Mouse (Mus musculus) macrophage (primary cell): ENCODE results near the gene Spata6. TPM values are rescaled to one million over a fixed set of nuclear protein-coding genes. Genes with fewer than 3 reads are reported as not detected.
A peak's percentile ranks its signal among the peaks of the same experiment; 100 is the strongest.

Experiments
- H3K27ac ChIP-seq: fragments of 350-480 bp; formaldehyde crosslinking; 2 replicates; pipeline ENCODE4 v1.9.0; 2021
- H3K36me3 ChIP-seq: fragments of 350-480 bp; formaldehyde crosslinking; 2 replicates; pipeline ENCODE4 v1.9.0; 2021; ENCODE audit errors: inconsistent target
- H3K4me3 ChIP-seq: fragments of 350-480 bp; formaldehyde crosslinking; 2 replicates; pipeline ENCODE4 v1.9.0; 2021; ENCODE audit errors: inconsistent target
- H3K79me2 ChIP-seq: fragments of 350-480 bp; formaldehyde crosslinking; 2 replicates; pipeline ENCODE4 v1.9.0; 2021; ENCODE audit errors: inconsistent target
- WGBS: methylation state at CpG from one replicate; pipeline ENCODE4 v1.1.7; 2026; ENCODE audit warnings: inconsistent platforms; ENCODE audit not compliant: missing documents; 5-methylcytosine and 5-hydroxymethylcytosine counted together
- polyA plus RNA-seq: library from polyadenylated mRNA; stranded (reverse); fragments of 250-400 nt; gene quantifications from 3 replicates; pipeline ENCODE4 v1.2.4, GENCODE M21; 2018; ENCODE audit warnings: inconsistent platforms

Spata6 gene
- polyA plus RNA-seq, 1 experiment from 2014 or later: 31.8 TPM

DNA sequence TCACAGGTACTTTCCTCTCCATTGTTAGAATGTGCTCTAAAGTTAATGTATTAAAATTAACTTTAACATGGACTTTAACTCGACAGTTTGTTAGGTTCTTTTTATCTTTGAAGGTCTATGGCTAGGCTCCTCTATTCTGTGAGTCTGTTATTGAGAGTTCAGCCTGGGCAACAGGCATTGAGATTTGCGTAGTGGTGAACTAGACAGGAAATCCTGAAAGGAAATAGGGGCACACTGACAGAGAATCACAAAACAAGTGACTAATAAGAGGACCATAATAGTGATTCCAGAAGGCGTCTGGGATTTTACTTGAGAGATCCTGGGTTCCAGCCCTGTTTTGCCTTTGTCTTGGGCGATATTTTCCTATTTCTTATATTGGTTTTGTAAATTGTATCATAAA, 488 bp upstream of the Spata6 start:
- 9% methylated on average over 4 of the region's 4 CpGs for WGBS
- Histone ChIP-seq H3K36me3 (no peaks in the 10 kb centered on the region), H3K79me2 (peaks cover 27% of the 10 kb centered on the region), H3K4me3 (peak overlapping the region; percentile 18; the same call in 1 of the 2 replicates), H3K27ac (peak overlapping the region; percentile 48)

DNA sequence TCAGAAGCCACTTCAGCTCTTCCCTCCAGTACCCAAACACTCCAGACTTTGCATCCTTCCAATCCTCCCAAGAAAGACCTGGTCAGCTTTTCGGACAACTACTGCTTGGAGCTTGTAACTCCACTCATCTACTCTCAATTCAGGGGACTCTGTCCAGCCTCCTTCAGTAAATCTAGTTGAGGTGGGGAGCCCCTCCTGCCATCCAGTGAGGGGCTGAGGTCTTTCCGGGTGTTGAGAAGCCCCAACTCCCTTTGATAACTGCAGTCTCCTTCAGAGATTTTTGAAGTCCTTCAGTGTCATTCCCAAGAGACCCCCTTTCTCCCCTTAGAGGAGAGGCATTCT, 849 bp downstream of the Spata6 start:
- Histone ChIP-seq H3K4me3 (peak overlapping the region; percentile 56), H3K27ac (peak overlapping the region; percentile 78), H3K79me2 (peaks cover 40% of the 10 kb centered on the region), H3K36me3 (no peaks in the 10 kb centered on the region)
- 16% methylated on average over 2 of the region's 2 CpGs for WGBS

DNA sequence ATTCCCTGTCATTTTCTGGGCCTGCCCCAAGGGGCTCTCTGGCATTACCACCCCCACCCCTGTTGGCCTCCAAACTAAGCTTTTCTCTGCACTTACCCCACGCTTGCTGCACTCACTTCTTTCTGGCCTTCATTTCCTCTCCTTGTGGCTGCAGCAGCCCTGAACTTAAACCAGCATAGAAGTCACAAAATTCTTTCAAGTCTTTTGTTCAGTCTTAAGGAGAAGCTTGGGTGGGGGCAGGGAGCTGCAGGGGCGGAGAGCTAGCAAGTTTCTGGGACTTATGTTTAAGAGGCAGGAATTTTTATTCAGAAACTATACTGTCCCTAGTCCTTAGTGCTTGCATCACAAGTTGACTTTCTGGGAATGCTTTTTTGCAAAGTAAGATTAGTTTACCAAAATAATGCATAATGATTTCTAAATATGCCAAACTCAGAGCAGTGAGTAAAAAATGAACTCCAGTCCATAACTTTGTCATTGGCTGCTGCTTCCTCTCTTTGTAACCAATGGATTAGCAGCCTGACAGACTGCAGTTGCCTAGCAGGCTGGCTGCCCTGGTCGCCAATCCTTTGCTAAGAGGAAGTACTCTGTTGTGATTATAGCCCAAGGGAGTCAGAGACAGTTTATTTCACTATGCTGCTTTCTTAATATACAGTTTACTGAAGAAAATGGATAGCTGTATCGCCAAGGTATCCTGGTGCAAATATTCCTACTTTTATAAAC, 1.5 kb downstream of the Spata6 start:
- peak overlapping the region; percentile 56 for H3K4me3 ChIP-seq
- peak overlapping the region; percentile 78 for H3K27ac ChIP-seq
- no peaks in the 10 kb centered on the region for H3K36me3 ChIP-seq
- 14% methylated on average over 4 of the region's 4 CpGs for WGBS
- H3K79me2 ChIP-seq: peaks cover 47% of the 10 kb centered on the region

DNA sequence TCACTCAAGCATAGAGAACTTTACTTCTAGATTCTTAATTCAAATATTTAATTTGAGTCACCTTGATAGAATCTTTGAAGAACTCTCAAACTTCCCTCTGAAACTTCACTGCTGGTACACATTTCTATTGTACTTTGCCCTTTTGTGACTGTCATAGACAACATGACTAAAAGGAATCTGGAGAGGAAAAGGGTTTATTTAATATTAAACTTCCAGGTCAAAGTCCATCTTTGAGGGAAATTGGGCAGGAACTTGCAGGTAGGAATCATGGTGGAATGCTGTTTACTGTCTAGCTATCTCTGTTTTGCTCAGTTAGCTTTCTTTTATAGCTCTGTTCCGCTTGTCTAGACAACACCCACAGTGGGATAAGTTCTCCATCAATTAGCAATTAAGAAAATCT, 17.8 kb downstream of the Spata6 start:
- no peaks in the 10 kb centered on the region for H3K36me3 ChIP-seq
- H3K27ac ChIP-seq: no peak overlapping the region
- no peaks in the 10 kb centered on the region; the same call in 1 of the 2 replicates for H3K79me2 ChIP-seq
- WGBS: 87% methylated on average over 1 of the region's 1 CpGs
- H3K4me3 ChIP-seq: no peak overlapping the region

DNA sequence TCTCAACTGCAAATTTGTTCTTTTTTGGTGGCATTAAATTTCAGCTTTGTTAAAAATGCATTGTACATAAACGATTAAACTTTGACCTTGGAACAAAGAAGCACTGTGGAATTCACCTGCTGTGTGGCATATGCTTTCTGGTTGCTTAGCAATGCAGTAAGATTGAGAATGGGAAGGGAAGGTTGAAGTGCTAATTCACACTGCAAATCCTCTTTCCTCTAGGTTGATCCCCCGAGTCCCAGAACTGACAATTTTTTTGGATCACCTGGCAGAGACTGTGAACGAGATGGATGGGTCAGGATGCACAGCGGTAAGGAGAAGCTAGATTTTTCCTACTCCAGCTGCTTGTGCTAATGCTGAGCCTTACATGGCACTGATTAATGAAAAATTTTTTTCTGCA, 60.7 kb downstream of the Spata6 start:
- H3K36me3 ChIP-seq: peaks cover 24% of the 10 kb centered on the region
- H3K4me3 ChIP-seq: no peak overlapping the region
- no peaks in the 10 kb centered on the region for H3K79me2 ChIP-seq
- H3K27ac ChIP-seq: no peak overlapping the region
- 95% methylated on average over 4 of the region's 4 CpGs for WGBS

DNA sequence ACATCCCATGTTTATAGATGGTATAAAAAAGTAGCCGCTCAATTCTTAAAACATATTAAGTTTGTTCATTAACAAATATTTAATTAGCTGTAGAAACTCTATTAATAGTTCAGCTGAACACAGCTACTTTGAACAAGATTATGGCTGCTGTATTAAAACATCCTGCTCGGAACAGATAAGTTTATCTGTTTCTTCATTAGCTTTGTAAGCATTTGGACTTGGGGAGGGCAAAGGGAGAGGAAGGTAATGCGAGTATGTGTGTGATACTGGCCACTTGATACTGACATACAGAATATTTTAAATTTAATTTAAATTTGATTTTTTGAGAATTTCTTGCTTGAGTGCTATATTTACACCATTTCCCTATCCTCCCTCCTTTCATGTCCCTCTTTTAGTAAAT, 80.1 kb downstream of the Spata6 start:
- no peaks in the 10 kb centered on the region for H3K79me2 ChIP-seq
- no peak overlapping the region for H3K4me3 ChIP-seq
- H3K36me3 ChIP-seq: no peaks in the 10 kb centered on the region
- 97% methylated on average over 3 of the region's 3 CpGs for WGBS
- H3K27ac ChIP-seq: no peak overlapping the region

DNA sequence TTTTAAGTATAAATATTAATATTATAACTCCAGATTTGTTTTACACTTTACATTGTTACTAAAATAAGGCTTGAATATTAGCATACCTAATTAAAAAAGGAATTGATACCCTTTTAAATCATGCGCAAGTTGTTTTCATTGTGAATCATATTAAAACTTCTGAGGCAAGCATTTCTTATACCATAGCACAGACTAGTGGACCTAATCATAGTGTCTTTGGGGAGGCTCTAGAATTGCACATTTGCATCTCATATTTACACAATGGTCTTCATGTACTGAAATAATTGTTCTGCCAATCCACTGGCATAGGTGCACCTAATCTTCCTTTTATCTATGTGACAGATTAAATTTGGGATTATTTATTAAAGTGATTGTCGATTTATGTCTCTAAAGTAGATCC, 83.4 kb downstream of the Spata6 start:
- Histone ChIP-seq H3K4me3 (no peak overlapping the region), H3K36me3 (no peaks in the 10 kb centered on the region), H3K27ac (no peak overlapping the region), H3K79me2 (no peaks in the 10 kb centered on the region)
- WGBS: 100% methylated on average over 2 of the region's 2 CpGs

DNA sequence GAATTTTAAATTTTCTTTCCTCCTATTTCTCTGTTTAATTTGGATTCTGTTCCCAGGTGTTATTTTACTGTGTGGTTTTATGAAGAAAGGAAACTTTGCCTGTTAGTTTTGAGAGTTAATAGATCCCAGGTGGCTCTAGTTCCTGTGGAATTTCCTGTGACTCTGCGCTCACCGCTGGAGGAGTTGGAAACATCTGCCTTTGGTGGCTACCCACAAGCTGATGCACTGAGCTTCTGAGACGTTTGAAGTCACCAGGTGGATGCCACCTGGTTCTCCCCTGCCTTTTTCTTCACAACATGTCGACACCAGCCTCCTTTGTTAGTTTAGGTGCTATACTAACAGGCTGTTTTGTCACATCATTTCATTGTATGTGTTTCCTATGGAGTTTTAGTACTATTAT, 97.7 kb downstream of the Spata6 start:
- H3K36me3 ChIP-seq: no peaks in the 10 kb centered on the region; the same call in 1 of the 2 replicates
- no peak overlapping the region for H3K27ac ChIP-seq
- WGBS: 28% methylated on average over 4 of the region's 4 CpGs
- no peaks in the 10 kb centered on the region for H3K79me2 ChIP-seq
- no peak overlapping the region for H3K4me3 ChIP-seq

DNA sequence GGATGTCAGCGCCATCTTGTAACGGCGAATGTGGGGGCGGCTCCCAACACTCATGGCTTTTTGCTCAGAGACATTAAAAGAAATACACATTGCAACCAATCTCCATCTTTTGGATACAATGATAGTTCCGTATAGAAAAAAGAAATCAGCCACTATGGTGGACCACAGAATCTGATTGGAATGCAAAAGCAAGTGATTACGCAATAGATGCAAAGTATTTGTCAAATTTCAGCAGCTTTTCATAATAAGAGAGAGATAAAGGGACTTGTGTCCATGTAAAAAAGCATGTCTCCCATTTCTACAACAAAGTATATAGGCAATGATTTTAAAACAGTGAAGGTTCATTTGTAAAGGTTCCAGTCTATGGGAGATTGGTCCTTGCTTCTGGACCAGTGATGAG, 119.1 kb downstream of the Spata6 start:
- Histone ChIP-seq H3K27ac (no peak overlapping the region), H3K79me2 (no peaks in the 10 kb centered on the region), H3K4me3 (no peak overlapping the region), H3K36me3 (no peaks in the 10 kb centered on the region)
- WGBS: 93% methylated on average over 6 of the region's 6 CpGs

DNA sequence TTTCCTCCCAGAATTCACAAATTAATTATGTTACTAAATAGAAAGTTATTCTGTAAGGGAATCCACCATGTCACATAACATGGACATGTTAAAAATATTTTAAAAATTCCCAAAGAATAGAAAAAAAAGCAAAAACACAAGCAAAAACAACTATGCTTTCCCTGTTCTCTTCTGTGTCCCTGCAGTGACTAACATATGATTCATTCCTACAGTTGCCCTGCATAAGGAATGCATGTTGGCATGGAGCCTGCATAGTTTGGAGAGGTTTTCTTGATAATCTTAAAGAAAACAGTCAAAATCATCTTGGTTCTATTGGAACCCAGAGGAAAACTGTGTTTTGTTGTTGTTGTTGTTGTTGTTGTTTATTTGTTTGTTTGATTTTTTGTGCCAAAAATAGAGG, 132.8 kb downstream of the Spata6 start:
- H3K36me3 ChIP-seq: no peaks in the 10 kb centered on the region
- H3K27ac ChIP-seq: no peak overlapping the region
- H3K79me2 ChIP-seq: no peaks in the 10 kb centered on the region
- no peak overlapping the region for H3K4me3 ChIP-seq

DNA sequence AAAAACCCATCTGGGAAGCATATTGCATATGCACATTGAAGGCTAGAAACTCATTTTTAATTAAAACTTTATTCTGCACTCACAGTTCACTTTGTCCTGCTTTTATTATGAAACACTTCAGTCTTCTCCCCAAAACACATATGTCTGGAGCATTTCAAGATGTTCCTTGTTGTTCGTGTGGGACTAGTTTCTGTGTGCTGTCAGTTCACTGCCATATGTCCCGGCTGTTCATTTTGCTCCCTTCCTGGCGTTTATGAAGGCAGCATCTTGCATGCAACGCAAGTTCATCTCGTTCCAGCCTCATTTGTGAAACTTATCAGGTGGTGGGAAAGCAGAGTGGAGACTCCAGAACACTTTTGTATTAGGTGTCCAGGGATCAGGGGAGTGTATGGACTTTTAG, 146.9 kb downstream of the Spata6 start:
- no peak overlapping the region for H3K4me3 ChIP-seq
- H3K36me3 ChIP-seq: no peaks in the 10 kb centered on the region
- no peaks in the 10 kb centered on the region for H3K79me2 ChIP-seq
- WGBS: 87% methylated on average over 5 of the region's 5 CpGs
- no peak overlapping the region for H3K27ac ChIP-seq

DNA sequence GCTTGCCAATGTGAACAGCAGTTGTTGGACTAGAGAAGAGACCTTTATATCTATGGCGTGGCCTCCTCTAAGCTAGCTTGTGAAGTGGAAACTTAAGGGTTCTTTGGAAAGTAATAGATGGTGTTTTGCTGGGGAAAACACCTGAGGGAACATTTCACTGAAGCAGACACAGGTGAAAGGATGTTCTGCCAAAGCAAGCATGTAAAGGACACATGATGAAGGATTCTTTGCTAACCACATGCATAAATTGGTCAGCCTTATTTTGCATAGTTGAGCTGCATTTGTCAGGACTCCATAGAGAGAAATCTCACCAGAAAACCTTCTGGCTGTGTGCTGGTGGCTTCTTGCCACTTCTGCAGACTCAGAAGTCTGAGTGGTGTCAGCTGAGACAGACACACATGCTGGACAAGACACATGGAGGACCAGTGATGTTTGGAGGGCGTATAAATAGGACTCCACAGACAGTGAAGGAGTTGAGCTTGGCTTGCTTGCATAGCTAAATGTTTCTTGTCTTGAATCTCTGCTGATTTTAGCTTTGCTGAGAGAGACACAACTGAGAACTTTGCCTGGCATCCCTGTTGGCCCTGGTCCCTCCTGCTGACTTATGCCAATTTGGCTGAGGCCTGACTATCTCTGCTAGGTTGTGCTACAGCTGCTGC, 148.1 kb downstream of the Spata6 start:
- no peak overlapping the region for H3K27ac ChIP-seq
- H3K79me2 ChIP-seq: no peaks in the 10 kb centered on the region
- H3K4me3 ChIP-seq: no peak overlapping the region
- WGBS: 83% methylated on average over 2 of the region's 2 CpGs
- no peaks in the 10 kb centered on the region for H3K36me3 ChIP-seq

Other genes starting within 250 kb of the Spata6 start
- not detected in 3 replicates for gene Slc5a9, start 182.9 kb downstream of the Spata6 start, polyA plus RNA-seq
- gene Skint8, start 199.4 kb downstream of the Spata6 start, polyA plus RNA-seq: not detected in 3 replicates